28 mouse cellular contexts compared by ENCODE assay signal in the genomic region with DNA sequence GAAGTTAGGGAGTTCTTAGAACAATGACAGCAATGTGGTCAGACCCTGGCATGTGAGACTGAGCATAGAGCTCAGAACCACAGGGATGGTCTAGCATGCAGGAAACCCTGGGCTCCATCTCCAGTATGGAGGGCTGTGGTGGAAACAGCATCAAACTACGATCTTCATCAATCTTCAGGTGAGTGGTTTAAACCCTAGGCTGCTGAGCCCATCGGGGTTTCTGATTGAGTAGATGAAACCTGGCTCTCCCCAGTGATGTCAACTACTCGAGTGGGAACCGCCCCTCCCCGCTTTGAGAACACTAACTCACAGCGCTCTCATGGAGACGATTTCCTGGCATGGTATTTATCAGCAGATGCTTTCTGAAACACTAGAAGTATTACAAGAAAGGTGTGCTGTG. TPM values are rescaled to one million over a fixed set of nuclear protein-coding genes. Genes with fewer than 3 reads are reported as not detected.
DNase-seq lines count a peak whose midpoint lies in the region; ATAC-seq lines count a peak whose summit lies in the region.
"Had no signal": no experiment of that assay in that cellular context is flagged by ENCODE, and none has a peak within 500 bp of the region (broad histone marks: within the 10 kb centered on the region; RNA-seq: fewer than 3 reads in every experiment).

No protein-coding gene starts in this region.

- H3K4me1 ChIP-seq in forebrain, embryonic 11.5 days (replicated peaks; ENCODE audit: control insufficient read depth, insufficient read depth, low read length), result no peaks in the 10 kb centered on the region
- H3K4me1 ChIP-seq: embryonic facial prominence, embryonic 10.5 days; embryonic facial prominence, embryonic 13.5 days; forebrain, embryonic 13.5 days; hindbrain, embryonic 13.5 days had no signal

- no peak overlapping the region for H3K9ac ChIP-seq in forebrain, embryonic 11.5 days (ENCODE audit: low read length)
- H3K9ac ChIP-seq: embryonic facial prominence, embryonic 13.5 days; forebrain, embryonic 13.5 days; hindbrain, embryonic 13.5 days had no signal

- H3K4me3 ChIP-seq in forebrain, embryonic 11.5 days (ENCODE audit: low read depth, low read length), result no peak overlapping the region
- H3K4me3 ChIP-seq: embryonic facial prominence, embryonic 10.5 days; embryonic facial prominence, embryonic 13.5 days; erythroblast, embryonic 14.5 days; forebrain, embryonic 13.5 days; hindbrain, embryonic 10.5 days; hindbrain, embryonic 13.5 days had no signal

- H3K36me3 ChIP-seq in forebrain, embryonic 11.5 days (ENCODE audit: control insufficient read depth, insufficient read depth, low read length), result no peaks in the 10 kb centered on the region
- H3K36me3 ChIP-seq: embryonic facial prominence, embryonic 10.5 days; embryonic facial prominence, embryonic 13.5 days; hindbrain, embryonic 10.5 days; hindbrain, embryonic 13.5 days had no signal

- 83% methylated on average over 7 of the region's 7 CpGs for whole genome bisulfite sequencing in forebrain, embryonic 11.5 days

- H3K27me3 ChIP-seq in forebrain, embryonic 11.5 days (ENCODE audit: control insufficient read depth, insufficient read depth, low read length), result no peaks in the 10 kb centered on the region
- H3K27me3 ChIP-seq: embryonic facial prominence, embryonic 13.5 days; forebrain, embryonic 13.5 days; hindbrain, embryonic 13.5 days had no signal

- peak; percentile 60 for ATAC-seq in CD4-positive, CD25-positive, alpha-beta regulatory T cell, adult 4 months
- ATAC-seq in common myeloid progenitor, adult 5-6 weeks (replicated peaks; ENCODE audit: low read depth, poor library complexity, severe bottlenecking), result 0 out of 2 replicates have a peak, but pooled peaks have one; percentile 36
- no peak for ATAC-seq in forebrain, embryonic 11.5 days (replicated peaks; ENCODE audit: low FRiP score)
- ATAC-seq: forebrain, embryonic 13.5 days; forebrain, embryonic 16.5 days; hindbrain, embryonic 16.5 days; intestine, postnatal 0 days had no signal

- H3K4me2 ChIP-seq in forebrain, embryonic 11.5 days (ENCODE audit: low read depth, low read length, severe bottlenecking), result no peak overlapping the region
- H3K4me2 ChIP-seq: embryonic facial prominence, embryonic 13.5 days; forebrain, embryonic 13.5 days; heart, embryonic 11.5 days; hindbrain, embryonic 13.5 days had no signal

- no peaks in the 10 kb centered on the region for H3K9me3 ChIP-seq in forebrain, embryonic 11.5 days (ENCODE audit: control insufficient read depth, low read length)
- H3K9me3 ChIP-seq: embryonic facial prominence, embryonic 10.5 days; embryonic facial prominence, embryonic 13.5 days; forebrain, embryonic 13.5 days; hindbrain, embryonic 10.5 days; hindbrain, embryonic 13.5 days had no signal

- peak; percentile 52 for DNase-seq in CD4-positive helper T cell, adult 2 months (ENCODE audit: low read depth, low spot score)
- no peak for DNase-seq in kidney, postnatal 25 days
- no peak for DNase-seq in urinary bladder, adult 2 months (ENCODE audit: low spot score)
- DNase-seq in forebrain, embryonic 11.5 days (ENCODE audit: low spot score), result no peak
- DNase-seq: adrenal gland, adult 8-10 months; adrenal gland, postnatal 25 days; B cell, adult 2 months; cerebellum, adult 11-12 months; cerebellum, adult 9-10 months; cerebellum, postnatal 14 days; embryo, embryonic 11 days; gastrocnemius, postnatal 10 days; gastrocnemius, postnatal 36 days; heart, postnatal 36 days; kidney, adult 2 months had no signal

- H3K27ac ChIP-seq in forebrain, embryonic 11.5 days (ENCODE audit: low read depth, low read length), result no peak overlapping the region
- H3K27ac ChIP-seq: embryonic facial prominence, embryonic 10.5 days; embryonic facial prominence, embryonic 13.5 days; forebrain, embryonic 13.5 days; hindbrain, embryonic 10.5 days; hindbrain, embryonic 13.5 days had no signal

RNA-seq across cellular contexts. Expression of gene Gcnt1, which starts 7.9 kb away (rescaled TPM):
- 1 to 10 TPM; 6.3 to 8.4 TPM for polyA plus RNA-seq in CD4-positive, CD25-positive, alpha-beta regulatory T cell, adult 4 months (2017; shearing (Covaris generic))
- 23.8 and 26.2 TPM in 2 replicates for total RNA-seq in common myeloid progenitor, adult 5-6 weeks (2017)
- polyA plus RNA-seq in urinary bladder, adult 2 months (2012; rRNA removed), result 10.7 and 12.2 TPM in 2 replicates
- 2.8 and 3.4 TPM in 2 replicates for polyA plus RNA-seq in forebrain, embryonic 11.5 days (2014; fragmentation: Nextera tagmentation; extraction: Ambion mirVana)
- total RNA-seq: MEL had no signal

RNA-seq across cellular contexts. Expression of gene Rfk, which starts 13.3 kb away (rescaled TPM):
- polyA plus RNA-seq in CD4-positive, CD25-positive, alpha-beta regulatory T cell, adult 4 months (2017; shearing (Covaris generic)), result 10 to 100 TPM; 12.6 to 22.1 TPM
- 29.3 and 30.9 TPM in 2 replicates for total RNA-seq in common myeloid progenitor, adult 5-6 weeks (2017)
- polyA plus RNA-seq in urinary bladder, adult 2 months (2012; rRNA removed), result 48.4 and 51.5 TPM in 2 replicates
- polyA plus RNA-seq in forebrain, embryonic 11.5 days (2014; fragmentation: Nextera tagmentation; extraction: Ambion mirVana), result 87.2 and 96.4 TPM in 2 replicates
